In the genomic region with DNA sequence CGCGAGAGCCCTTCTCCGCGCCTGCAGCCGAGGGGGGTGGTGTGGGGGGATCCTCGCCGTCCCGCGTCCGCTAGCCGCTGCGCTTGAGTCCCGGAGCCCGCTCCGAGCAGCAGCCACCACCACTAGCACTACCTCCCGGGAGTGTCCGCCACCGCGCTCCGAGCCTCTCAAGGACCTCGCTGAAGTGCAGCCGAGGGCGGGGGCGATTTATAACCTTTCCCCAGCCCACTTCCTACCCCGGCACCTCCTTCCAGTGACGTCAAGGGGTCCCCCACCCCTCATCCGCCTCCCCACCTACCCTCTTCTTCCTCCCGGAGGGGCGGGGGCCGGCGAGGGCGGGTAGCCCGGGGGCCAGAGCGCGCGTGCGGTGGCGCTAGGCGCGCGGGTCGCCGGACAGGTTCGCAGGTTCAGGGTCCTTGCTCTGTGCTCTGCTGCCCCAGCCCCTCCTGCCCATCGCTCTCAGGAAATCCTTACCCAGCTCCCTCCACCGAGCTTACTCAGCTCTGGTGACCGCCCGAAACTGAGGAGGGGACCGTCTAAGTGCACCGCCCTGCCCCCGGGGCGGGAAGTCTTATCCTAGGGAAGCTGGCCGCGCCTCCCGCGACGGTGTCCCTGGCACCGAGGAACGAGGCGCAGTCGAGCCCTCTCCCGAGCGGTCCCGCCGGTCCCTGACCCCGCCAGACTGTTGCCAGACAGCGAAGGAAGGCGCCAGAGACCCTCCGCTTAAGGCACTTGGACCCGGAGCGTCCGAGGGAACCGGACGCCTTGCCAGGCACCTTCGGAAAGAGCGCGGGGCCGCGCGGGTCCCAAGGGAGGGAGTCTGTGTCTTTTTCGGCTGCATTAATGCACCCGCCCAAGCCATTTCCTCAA, we compare ENCODE assay signal across 8 mouse cellular contexts. TPM values are rescaled to one million over a fixed set of nuclear protein-coding genes. Genes with fewer than 3 reads are reported as not detected.
DNase-seq lines count a peak whose midpoint lies in the region; ATAC-seq and TF ChIP-seq lines count a peak whose summit lies in the region.

A gene (minus strand): TSS at position 181 of the 870 bp plus-strand sequence.

- DNase-seq in ES-E14 (ENCODE audit: low read depth, low spot score), result no peak
- peak; percentile 76 for DNase-seq in adrenal gland, postnatal 10 days
- peak; percentile 40 for DNase-seq in gastrocnemius, adult 18-20 months (ENCODE audit: low spot score)
- DNase-seq in left cerebral cortex, postnatal 10 days (ENCODE audit: extremely low spot score in 1 of 2, low spot score in 2 of 2), result peak in 1 of 2 experiments; percentile 88
- DNase-seq in lung, postnatal 36 days, result peak; percentile 88
- peak; percentile 19 for DNase-seq in stomach, postnatal 0 days (ENCODE audit: low spot score)

- intact Hi-C loops in left cerebral cortex, postnatal 10 days (cut with DNase I), result loop anchor here (10.0 kb wide), 1 partner anchor 119 kb away; no protein-coding TSS in a partner anchor

- no peak for TF ChIP-seq EP300 in stomach, postnatal 0 days (optimal IDR thresholded peaks at IDR 0.05)

- H3K4me3 ChIP-seq in ES-E14 (ENCODE audit: insufficient read depth in 1 of 2, low read depth in 1 of 2, low read length in 2 of 2, poor library complexity in 1 of 2, severe bottlenecking in 1 of 2), result peak within 1 kb of the TSS; percentile 53 to 60
- peak within 1 kb of the TSS; percentile 40 for H3K4me3 ChIP-seq in hindbrain, embryonic 12.5 days
- H3K4me3 ChIP-seq in stomach, postnatal 0 days (ENCODE audit: low read depth, low read length), result peak within 1 kb of the TSS; percentile 48

- H3K4me2 ChIP-seq in hindbrain, embryonic 12.5 days (replicated peaks), result peak within 1 kb of the TSS; percentile 67
- peak within 1 kb of the TSS; percentile 70 for H3K4me2 ChIP-seq in stomach, postnatal 0 days (replicated peaks; ENCODE audit: low read depth)

- peak within 1 kb of the TSS; percentile 46 for H3K9ac ChIP-seq in ES-E14 (ENCODE audit: insufficient read depth, low read depth, low read length, poor library complexity, severe bottlenecking)
- peak within 1 kb of the TSS; percentile 51 for H3K9ac ChIP-seq in hindbrain, embryonic 12.5 days
- H3K9ac ChIP-seq in stomach, postnatal 0 days (ENCODE audit: low read length), result peak within 1 kb of the TSS; percentile 41; the same call in 1 of the 2 replicates

- H3K4me1 ChIP-seq in ES-E14 (ENCODE audit: control insufficient read depth in 2 of 2, insufficient read depth in 2 of 2, low read length in 2 of 2, poor library complexity in 1 of 2), result no peaks in the 10 kb centered on the region
- peaks cover 20% of the 10 kb centered on the region for H3K4me1 ChIP-seq in hindbrain, embryonic 12.5 days
- 0 out of 2 replicates have a peak, but pooled peaks cover 3% of the 10 kb centered on the region for H3K4me1 ChIP-seq in stomach, postnatal 0 days (replicated peaks; ENCODE audit: control insufficient read depth, insufficient read depth)

- H3K27ac ChIP-seq in ES-E14 (ENCODE audit: insufficient read depth, low read depth, low read length, poor library complexity, severe bottlenecking), result no peak within 1 kb of the TSS
- no peak within 1 kb of the TSS for H3K27ac ChIP-seq in hindbrain, embryonic 12.5 days
- no peak within 1 kb of the TSS; the same call in 1 of the 2 replicates for H3K27ac ChIP-seq in stomach, postnatal 0 days (replicated peaks)

- peaks cover 89% of the 10 kb centered on the region for H3K27me3 ChIP-seq in hindbrain, embryonic 12.5 days
- peaks cover 21% of the 10 kb centered on the region; the same call in 1 of the 2 replicates for H3K27me3 ChIP-seq in stomach, postnatal 0 days (ENCODE audit: control insufficient read depth, insufficient read depth, low read length)

- TF ChIP-seq CTCF in stomach, postnatal 0 days (IDR thresholded peaks at IDR 0.05; ENCODE audit: low read depth), result no peak

- peak; percentile 55; the same call in 1 of the 2 replicates for ATAC-seq in hindbrain, embryonic 12.5 days (ENCODE audit: low FRiP score)
- peak; percentile 48; the same call in 1 of the 2 replicates for ATAC-seq in stomach, postnatal 0 days (ENCODE audit: low FRiP score, low TSS enrichment)
- no peak for ATAC-seq in erythroid progenitor cell, adult 5-6 weeks (replicated peaks; ENCODE audit: low FRiP score, poor library complexity, severe bottlenecking)

- under 1% methylated on average over 73 of the region's 82 CpGs for WGBS in hindbrain, embryonic 12.5 days
- WGBS in stomach, postnatal 0 days, result under 1% methylated on average over 73 of the region's 82 CpGs

- in situ Hi-C loops in ES-E14 (cut with MboI; ENCODE audit: low sequenced_read_pairs in 2 of 2, unreplicated experiment in 2 of 2), result no loop called here

- H3K9me3 ChIP-seq in ES-E14 (ENCODE audit: control insufficient read depth, insufficient read depth, low read depth, low read length), result no peaks in the 10 kb centered on the region
- H3K9me3 ChIP-seq in hindbrain, embryonic 12.5 days (replicated peaks), result no peaks in the 10 kb centered on the region
- H3K9me3 ChIP-seq in stomach, postnatal 0 days (ENCODE audit: control insufficient read depth, low read length), result no peaks in the 10 kb centered on the region

- H3K36me3 ChIP-seq in ES-E14 (ENCODE audit: control insufficient read depth, insufficient read depth, low read length, poor library complexity, severe bottlenecking), result no peaks in the 10 kb centered on the region
- H3K36me3 ChIP-seq in hindbrain, embryonic 12.5 days, result no peaks in the 10 kb centered on the region
- H3K36me3 ChIP-seq in stomach, postnatal 0 days (ENCODE audit: control insufficient read depth, insufficient read depth, low read length), result no peaks in the 10 kb centered on the region

TF ChIP-seq in ES-E14, 5 proteins besides CTCF, POLR2A, EP300 and RAD21:
- TF ChIP-seq HCFC1 (IDR thresholded peaks at IDR 0.05; ENCODE audit: borderline replicate concordance, insufficient read depth, low read length) (no peak), MAFK (IDR thresholded peaks at IDR 0.05; ENCODE audit: insufficient read depth, low read depth, low read length) (no peak), CHD2 (IDR thresholded peaks at IDR 0.05; ENCODE audit: low read depth, low read length) (no peak), ZNF384 (IDR thresholded peaks at IDR 0.05; ENCODE audit: low read depth, low read length) (no peak), ZC3H11A (IDR thresholded peaks at IDR 0.05; ENCODE audit: borderline replicate concordance, low read depth, low read length) (no peak)

RNA-seq across cellular contexts. Expression of the gene that starts here (rescaled TPM):
- total RNA-seq in ES-E14 (2012; rRNA removed), result 5.1 and 5.2 TPM in 2 replicates
- 10 to 100 TPM; 37.5 to 40.7 TPM for total RNA-seq in adrenal gland, postnatal 10 days (2021)
- total RNA-seq in gastrocnemius, adult 18-20 months (2021), result 10 to 100 TPM; 25.8 to 28.7 TPM
- polyA plus RNA-seq in hindbrain, embryonic 12.5 days (2016; fragmentation: Nextera tagmentation; extraction: Ambion mirVana), result 12.2 and 14.6 TPM in 2 replicates
- 10 to 100 TPM; 23.5 to 24.7 TPM for total RNA-seq in left cerebral cortex, postnatal 10 days (2021)
- polyA plus RNA-seq in stomach, postnatal 0 days (2015; fragmentation: Nextera tagmentation; extraction: Ambion mirVana), result 3.9 and 4.3 TPM in 2 replicates
- total RNA-seq in erythroid progenitor cell, adult 5-6 weeks (2015; ENCODE audit: low replicate concordance), result 1.4 TPM in 1 of 2 replicates, not detected in the other
- 0.64 TPM in 1 of 2 replicates, not detected in the other for total RNA-seq in erythroid progenitor cell, adult 5-6 weeks (2017; ENCODE audit: low replicate concordance)
